Mouse (Mus musculus) adrenal gland, adult 8-10 months (tissue): ENCODE measurements around the gene St8sia1. TPM values are rescaled to one million over a fixed set of nuclear protein-coding genes. Genes with fewer than 3 reads are reported as not detected.

Source experiments
- DNase-seq: peaks from one replicate; pipeline ENCODE4 v3.0.0; 2022
- total RNA-seq, 4 experiments: library from RNA; stranded (reverse); gene quantifications; 2 replicates each; pipeline ENCODE4 v1.2.4; 2022

Gene St8sia1
- total RNA-seq, 4 experiments from 2014 or later = 0.87 to 3.1 (median 2.2) TPM

DNA sequence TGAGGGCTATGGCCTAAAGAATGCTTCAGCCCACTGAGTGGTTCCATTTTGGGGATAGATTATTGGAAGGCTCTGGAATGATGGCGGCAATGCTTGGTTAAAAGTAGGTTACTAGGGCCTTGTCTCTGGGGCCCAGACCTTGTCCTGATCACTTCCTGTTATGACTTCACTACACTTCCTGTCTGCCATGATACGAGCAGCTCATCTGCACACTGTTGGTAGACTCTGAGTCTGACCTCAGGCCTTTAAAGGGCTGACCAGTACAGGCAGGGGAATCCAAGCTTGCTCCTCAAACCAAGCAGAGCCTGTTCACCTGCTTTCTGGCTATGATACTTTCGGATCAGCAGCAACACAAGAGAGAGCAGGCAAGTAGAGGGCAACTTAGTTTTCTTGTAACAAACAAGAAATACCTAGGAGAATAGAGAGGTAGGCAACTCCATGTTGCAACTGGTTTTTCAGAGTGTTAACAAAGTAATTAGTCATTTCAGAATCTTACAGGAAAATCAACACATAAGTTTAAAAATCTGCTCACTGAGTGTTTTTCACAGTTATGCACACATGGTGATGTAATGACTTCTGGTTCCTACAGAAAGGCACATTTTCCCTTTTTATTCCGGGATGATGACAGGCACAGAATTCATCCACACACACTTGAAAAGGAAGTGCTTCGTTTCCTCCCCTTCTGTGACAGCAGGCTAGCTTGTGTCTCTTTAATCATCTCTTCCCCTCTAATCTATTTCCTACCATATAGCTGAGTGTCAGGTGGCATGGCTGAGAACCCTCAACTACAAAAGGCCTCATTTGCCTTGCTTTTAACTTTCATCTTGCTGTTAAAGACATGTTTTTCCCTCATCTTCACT lies 55.1 kb downstream of the St8sia1 start:
- DNase-seq = no peak

GRCm38 (mm10) chr6:142908412-142908811 lies 55.8 kb downstream of the St8sia1 start:
- no peak for DNase-seq

DNA sequence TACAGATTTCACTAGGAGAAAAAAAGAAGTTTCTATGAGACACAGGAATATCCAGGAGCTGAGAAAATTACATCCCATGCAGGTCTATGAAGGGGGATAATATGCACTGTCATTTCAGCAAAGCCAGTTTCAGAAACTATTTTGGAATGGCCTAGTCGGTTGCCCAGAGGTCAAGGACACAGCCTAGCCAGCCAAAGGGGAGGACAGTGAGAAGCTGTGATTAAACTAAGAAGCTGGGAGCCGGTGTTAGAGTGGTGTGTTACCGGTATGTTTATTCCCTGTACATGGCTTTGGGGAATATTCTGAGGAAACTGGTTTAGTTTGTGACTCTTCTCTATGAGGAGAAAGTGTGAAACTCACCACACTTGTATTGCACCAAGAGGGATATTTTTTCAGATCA lies 68.9 kb downstream of the St8sia1 start:
- DNase-seq = no peak

- no peak for DNase-seq
Measured at GRCm38 (mm10) chr6:142893716-142894115, 70.5 kb downstream of the St8sia1 start.

GRCm38 (mm10) chr6:142890321-142890720 lies 73.9 kb downstream of the St8sia1 start:
- DNase-seq = no peak

DNA sequence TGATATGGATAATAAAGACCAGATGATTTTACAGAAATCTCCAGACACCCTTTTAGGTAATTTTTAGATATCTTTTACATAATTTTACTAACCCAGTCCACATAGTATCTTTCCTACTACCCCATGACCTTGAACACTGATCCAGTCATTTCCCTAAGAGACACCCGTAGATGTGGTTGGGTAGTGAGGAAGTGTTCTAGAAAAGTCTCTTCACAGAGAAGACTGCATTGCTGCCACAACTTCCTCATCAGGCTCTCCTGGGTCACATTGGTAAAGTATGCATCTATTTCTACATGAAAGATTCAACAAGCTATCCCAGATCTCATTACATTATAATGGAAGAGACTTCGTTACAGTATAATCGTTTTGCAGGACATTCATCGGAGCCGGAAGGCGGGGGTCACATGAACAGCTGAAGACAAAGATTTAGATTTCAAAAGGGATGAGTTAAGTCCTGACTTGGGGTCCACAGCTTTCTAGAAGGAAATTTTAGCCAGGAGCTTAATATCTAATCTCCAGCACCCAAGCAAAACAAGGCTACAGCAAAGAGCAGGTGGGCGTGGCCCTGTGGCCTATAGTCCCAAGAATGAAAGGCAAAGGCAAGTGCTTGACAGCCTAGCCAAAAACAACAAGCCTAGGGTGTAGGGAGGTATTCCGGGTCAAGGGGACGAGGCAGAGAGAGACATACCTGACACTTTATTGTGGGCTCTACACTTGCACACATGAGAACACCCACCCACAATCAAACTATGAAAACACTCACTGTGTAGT lies 75.1 kb downstream of the St8sia1 start:
- no peak for DNase-seq

DNA sequence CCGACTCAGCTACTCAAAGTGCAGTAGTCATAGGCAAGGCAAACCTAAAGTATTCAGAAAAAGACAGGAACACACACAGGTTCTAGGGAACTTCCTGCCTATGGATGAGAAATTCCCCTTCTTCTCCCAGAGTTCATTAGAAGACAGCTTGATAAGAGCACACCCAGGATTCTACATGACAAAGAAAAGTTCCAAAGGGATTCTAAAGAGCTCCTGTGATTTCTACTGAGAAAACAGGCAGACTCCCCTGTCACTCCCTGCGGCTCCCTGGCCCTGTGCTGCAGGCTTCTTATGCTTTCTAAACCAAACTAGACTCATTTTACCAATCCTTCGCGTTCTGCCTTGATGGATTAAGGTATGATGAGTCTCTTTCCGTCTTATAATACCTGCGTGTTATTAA lies 75.9 kb downstream of the St8sia1 start:
- no peak for DNase-seq

GRCm38 (mm10) chr6:142887375-142887774 lies 76.9 kb downstream of the St8sia1 start:
- DNase-seq = no peak

GRCm38 (mm10) chr6:142885364-142886154 lies 78.7 kb downstream of the St8sia1 start:
- no peak for DNase-seq

DNA sequence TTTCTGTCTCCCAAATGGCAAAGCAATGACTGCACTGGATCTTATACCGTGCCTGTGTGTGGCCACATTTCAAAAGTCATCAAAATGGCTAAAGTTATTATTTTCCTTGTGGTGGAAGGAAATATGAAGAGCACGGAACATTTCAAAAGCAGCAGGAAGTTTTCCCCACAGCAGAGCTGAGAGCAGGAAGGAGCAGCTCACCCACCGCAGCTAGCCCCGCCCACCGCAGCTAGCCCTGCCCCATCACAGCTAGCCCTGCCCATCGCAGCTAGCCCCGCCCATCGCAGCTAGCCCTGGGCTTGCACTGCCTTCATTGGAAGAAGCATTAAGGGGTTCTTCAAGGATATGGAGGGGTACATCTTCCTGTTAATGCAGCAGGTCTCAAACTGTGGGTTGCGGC lies 80.1 kb downstream of the St8sia1 start:
- DNase-seq = no peak

GRCm38 (mm10) chr6:142880849-142881470 lies 83.3 kb downstream of the St8sia1 start:
- DNase-seq = no peak

DNA sequence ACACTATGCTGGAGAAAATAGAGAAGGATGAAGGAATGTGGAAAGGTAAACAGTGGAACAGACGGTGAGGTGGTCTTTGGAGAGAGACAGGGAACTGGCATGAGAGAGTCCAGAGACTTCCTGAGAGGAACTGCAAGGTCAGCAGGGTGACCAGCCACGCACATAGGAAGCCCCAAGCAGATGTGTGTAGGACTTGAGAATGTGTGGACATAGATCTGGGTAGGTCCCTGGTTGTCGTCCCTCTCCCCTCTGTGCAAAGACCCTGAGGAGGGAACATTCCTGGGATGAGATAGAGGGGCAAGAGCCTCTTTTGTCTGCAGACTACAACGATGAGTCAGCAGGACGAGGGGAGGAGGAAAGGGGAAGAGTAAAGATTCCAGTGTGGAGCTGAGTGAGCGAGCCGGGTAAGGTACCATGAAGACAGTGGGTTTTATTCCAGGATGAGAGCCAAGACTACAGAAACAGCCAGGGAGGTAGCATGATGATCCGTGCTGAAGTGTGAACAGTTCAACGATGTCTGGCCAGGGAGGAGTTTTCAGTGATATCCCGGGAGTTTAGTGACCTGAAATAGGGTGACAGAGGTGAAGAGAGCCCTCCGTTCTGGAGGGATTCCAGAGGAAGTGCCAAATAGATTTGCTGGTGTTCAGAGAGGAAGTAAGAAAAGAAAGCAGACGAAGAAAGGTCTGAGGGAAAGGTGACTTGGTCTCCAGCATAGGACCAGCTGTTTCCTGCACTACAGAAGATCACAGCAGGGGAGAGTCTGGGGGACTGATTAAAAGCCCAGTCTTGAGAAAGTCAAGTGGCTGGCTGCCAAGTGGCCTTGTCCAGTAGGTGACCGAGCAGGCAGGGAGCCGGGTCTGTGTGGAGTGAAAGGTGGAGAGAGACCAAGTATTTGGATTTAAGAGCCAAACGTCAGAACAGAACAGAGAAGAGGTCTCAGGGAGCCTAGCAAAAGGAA lies 85.2 kb downstream of the St8sia1 start:
- DNase-seq = no peak

DNA sequence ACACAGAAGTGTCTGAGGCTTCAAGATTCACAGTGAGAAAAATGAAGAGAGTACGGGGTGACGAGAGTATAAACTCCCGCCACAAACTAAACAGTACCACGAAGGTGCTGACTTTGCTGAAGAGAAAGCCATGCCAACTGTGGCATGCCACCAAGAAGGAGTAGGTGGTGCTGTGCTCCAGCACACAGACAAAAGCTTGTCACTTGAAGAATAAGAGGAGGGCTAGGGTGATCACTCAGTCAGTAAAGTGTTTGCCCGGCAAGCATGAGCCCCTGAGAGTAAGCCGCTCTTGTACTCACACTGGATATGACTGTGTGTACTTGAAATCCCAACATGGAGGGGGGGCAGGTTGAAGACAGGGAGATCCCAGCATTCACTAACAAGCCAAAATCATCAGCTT lies 87.0 kb downstream of the St8sia1 start:
- DNase-seq = no peak

DNA sequence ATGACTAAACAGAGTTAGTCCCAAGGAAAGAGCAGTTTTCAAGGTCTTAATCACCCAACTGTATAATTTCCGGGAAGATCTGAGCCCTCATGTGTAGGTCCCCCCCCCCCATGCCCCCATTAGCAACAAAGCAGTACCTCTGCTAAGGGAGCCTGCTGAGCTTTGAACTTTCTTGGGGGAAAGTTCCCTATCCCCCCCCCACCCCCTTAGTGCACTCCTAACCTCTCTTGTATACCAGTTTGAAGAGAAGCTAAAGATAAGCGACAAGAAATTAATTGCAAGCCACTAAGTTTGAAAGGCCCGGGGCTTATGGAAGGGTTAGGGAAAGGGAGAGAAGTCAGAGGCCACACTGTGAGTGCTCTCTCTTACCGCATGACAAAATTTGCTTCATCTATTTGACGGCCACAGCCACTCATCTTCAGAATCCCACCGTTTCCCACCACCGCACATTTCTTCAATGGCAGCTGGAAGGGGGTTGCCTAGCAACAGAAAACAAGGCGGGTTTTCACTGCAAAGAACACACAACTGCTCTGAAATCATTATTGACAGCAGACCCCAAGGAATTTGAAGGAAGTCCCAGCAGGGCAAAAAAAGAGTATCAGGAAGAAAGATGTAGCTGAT lies 87.9 kb downstream of the St8sia1 start:
- DNase-seq = no peak

- no peak for DNase-seq
Measured at GRCm38 (mm10) chr6:142873795-142874563, 90.3 kb downstream of the St8sia1 start.

DNA sequence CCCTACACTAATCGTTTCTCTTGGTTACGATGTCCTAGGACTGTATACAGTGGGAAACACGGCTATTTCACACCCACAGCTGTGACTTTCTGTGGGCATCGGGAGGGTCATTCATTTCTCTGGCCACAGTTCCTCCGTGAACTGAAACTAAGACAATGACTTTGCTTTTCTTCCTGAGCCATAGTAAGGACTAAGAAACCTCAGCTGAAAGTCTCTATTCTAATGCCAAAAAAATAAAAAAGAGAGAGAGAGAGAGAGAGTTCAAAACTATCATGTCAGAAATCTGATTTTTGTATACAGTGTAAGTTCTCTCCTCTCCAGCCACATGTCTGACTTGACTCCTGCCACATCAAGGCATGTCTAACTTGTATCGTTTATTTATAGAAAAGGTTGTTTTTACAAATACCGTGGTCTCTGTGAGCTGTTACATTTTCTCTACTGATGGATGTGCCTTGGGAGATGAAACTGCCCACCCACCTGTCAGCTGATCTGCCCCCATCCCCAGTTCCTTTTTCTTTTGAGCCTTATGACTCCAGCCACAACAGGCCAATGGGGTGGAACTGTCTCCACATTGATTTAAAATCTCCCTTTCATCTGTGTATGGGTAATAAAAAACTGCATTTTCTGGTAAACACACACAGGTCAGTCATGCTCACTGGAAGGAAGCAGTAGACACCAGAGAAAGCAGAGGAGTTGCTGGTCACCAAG lies 94.4 kb downstream of the St8sia1 start:
- no peak for DNase-seq

- DNase-seq = no peak
Measured at GRCm38 (mm10) chr6:142867471-142868055, 96.7 kb downstream of the St8sia1 start.

GRCm38 (mm10) chr6:142867023-142867422 lies 97.2 kb downstream of the St8sia1 start:
- DNase-seq = no peak

DNA sequence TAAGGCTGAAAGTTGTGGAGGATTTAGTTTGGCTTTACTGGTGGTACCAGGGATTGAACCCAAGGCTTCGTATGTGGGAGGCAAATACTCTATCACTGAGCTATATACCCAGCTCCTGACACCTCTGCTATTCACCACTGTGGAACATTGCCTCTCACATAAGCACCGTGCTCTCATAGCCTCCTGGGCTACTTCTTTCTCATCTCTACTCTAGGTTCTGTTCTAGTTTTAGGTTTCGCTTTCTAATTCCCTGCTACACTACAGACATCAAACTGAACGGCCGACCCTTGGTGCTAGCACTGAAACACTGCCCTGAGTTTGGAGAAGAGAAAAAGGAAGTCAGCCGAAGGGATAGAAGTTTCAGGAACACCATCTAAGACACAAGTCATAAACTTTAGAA lies 99.1 kb downstream of the St8sia1 start:
- no peak for DNase-seq
